Mouse (Mus musculus) neural tube, embryonic 12.5 days (tissue): Measurements from ENCODE around the gene Nudt17. TPM values are rescaled to one million over a fixed set of nuclear protein-coding genes. Genes with fewer than 3 reads are reported as not detected.

Experiments
- ATAC-seq: fragments of 200-750 bp; cut with Nextera tagmentation; 2 replicates; pipeline ENCODE4 v1.8.0; 2017; ENCODE audit warnings: low read depth, mild to moderate bottlenecking, moderate TSS enrichment, moderate library complexity; ENCODE audit not compliant: low FRiP score
- H3K27ac ChIP-seq: fragments of 300-500 bp; sonication (generic); 2 replicates; pipeline ENCODE4 v1.5.1; 2016
- H3K27me3 ChIP-seq: fragments of 300-500 bp; sonication (generic); replicated peaks from 2 replicates; pipeline ENCODE4 v1.6.1; 2016; ENCODE audit warnings: mild to moderate bottlenecking
- H3K36me3 ChIP-seq: fragments of 300-500 bp; sonication (generic); 2 replicates; pipeline ENCODE4 v1.6.1; 2016; ENCODE audit warnings: mild to moderate bottlenecking
- H3K4me1 ChIP-seq: fragments of 300-500 bp; sonication (generic); 2 replicates; pipeline ENCODE4 v1.6.1; 2016
- H3K4me2 ChIP-seq: fragments of 300-500 bp; sonication (generic); replicated peaks from 2 replicates; pipeline ENCODE4 v1.6.1; 2016; ENCODE audit warnings: mild to moderate bottlenecking
- H3K4me3 ChIP-seq: fragments of 300-500 bp; sonication (generic); 2 replicates; pipeline ENCODE4 v1.5.1; 2016
- H3K9ac ChIP-seq: fragments of 300-500 bp; sonication (generic); 2 replicates; pipeline ENCODE4 v1.6.1; 2016; ENCODE audit warnings: mild to moderate bottlenecking
- H3K9me3 ChIP-seq: fragments of 300-500 bp; sonication (generic); 2 replicates; pipeline ENCODE4 v1.6.1; 2016; ENCODE audit warnings: mild to moderate bottlenecking
- WGBS: fragments of 180-500 bp; shearing (Covaris S2); methylation state at CpG from one replicate; pipeline ENCODE4 v1.1.7; 2016; 5-methylcytosine and 5-hydroxymethylcytosine counted together
- polyA plus RNA-seq: library from polyadenylated mRNA; unstranded; fragments of >200 nt; fragmentation: Nextera tagmentation; extraction: Ambion mirVana; gene quantifications from 2 replicates; pipeline ENCODE4 v1.2.1, GENCODE M21; 2016

The Nudt17 gene
- polyA plus RNA-seq, 1 experiment from 2014 or later = 13.5 TPM

GRCm38 (mm10) chr3:96680269-96680956 lies 27.9 kb downstream of the Nudt17 start:
- H3K4me3 ChIP-seq = no peak overlapping the region
- H3K9ac ChIP-seq = no peak overlapping the region
- no peak overlapping the region for H3K27ac ChIP-seq
- H3K4me1 ChIP-seq = peaks cover 8% of the 10 kb centered on the region; the same call in 1 of the 2 replicates
- H3K9me3 ChIP-seq = no peaks in the 10 kb centered on the region
- H3K27me3 ChIP-seq = peaks cover 22% of the 10 kb centered on the region; the same call in 1 of the 2 replicates
- 18% methylated on average over 12 of the region's 12 CpGs for WGBS
- H3K4me2 ChIP-seq = no peak overlapping the region
- no peaks in the 10 kb centered on the region for H3K36me3 ChIP-seq
- no peak for ATAC-seq

- Histone ChIP-seq H3K4me3 (no peak overlapping the region), H3K36me3 (no peaks in the 10 kb centered on the region), H3K4me2 (no peak overlapping the region), H3K9ac (no peak overlapping the region), H3K9me3 (no peaks in the 10 kb centered on the region), H3K4me1 (no peaks in the 10 kb centered on the region), H3K27me3 (peaks cover 14% of the 10 kb centered on the region; the same call in 1 of the 2 replicates), H3K27ac (no peak overlapping the region)
- WGBS = 34% methylated on average over 5 of the region's 5 CpGs
- ATAC-seq = no peak
These were observed 29.1 kb downstream of the Nudt17 start for GRCm38 (mm10) chr3:96679159-96679674.

- WGBS = 60% methylated on average over 7 of the region's 7 CpGs
- H3K27me3 ChIP-seq = peaks cover 14% of the 10 kb centered on the region; the same call in 1 of the 2 replicates
- H3K9ac ChIP-seq = no peak overlapping the region
- H3K36me3 ChIP-seq = no peaks in the 10 kb centered on the region
- no peak overlapping the region for H3K4me2 ChIP-seq
- no peak for ATAC-seq
- no peak overlapping the region for H3K27ac ChIP-seq
- H3K4me3 ChIP-seq = no peak overlapping the region
- no peaks in the 10 kb centered on the region for H3K9me3 ChIP-seq
- no peaks in the 10 kb centered on the region for H3K4me1 ChIP-seq
These were observed 29.9 kb downstream of the Nudt17 start for GRCm38 (mm10) chr3:96678456-96678855.

GRCm38 (mm10) chr3:96675690-96676089 lies 32.7 kb downstream of the Nudt17 start:
- no peak for ATAC-seq
- WGBS = 20% methylated on average over 3 of the region's 3 CpGs
- no peak overlapping the region for H3K27ac ChIP-seq

GRCm38 (mm10) chr3:96675171-96675570 lies 33.2 kb downstream of the Nudt17 start:
- ATAC-seq = no peak
- H3K36me3 ChIP-seq = no peaks in the 10 kb centered on the region
- H3K4me3 ChIP-seq = no peak overlapping the region
- WGBS = 80% methylated on average over 3 of the region's 3 CpGs
- no peak overlapping the region for H3K4me2 ChIP-seq
- H3K9me3 ChIP-seq = no peaks in the 10 kb centered on the region
- no peaks in the 10 kb centered on the region for H3K4me1 ChIP-seq
- H3K27me3 ChIP-seq = peaks cover 14% of the 10 kb centered on the region
- no peak overlapping the region for H3K27ac ChIP-seq
- H3K9ac ChIP-seq = no peak overlapping the region

More at GRCm38 (mm10) chr3:96675690-96676089, 32.7 kb downstream of the Nudt17 start:
- Histone ChIP-seq H3K9me3 (no peaks in the 10 kb centered on the region), H3K4me2 (no peak overlapping the region), H3K4me1 (no peaks in the 10 kb centered on the region), H3K27me3 (peaks cover 19% of the 10 kb centered on the region), H3K4me3 (no peak overlapping the region), H3K9ac (no peak overlapping the region), H3K36me3 (no peaks in the 10 kb centered on the region)

GRCm38 (mm10) chr3:96674442-96674841 lies 33.9 kb downstream of the Nudt17 start:
- no peaks in the 10 kb centered on the region for H3K36me3 ChIP-seq
- peaks cover 4% of the 10 kb centered on the region; the same call in 1 of the 2 replicates for H3K4me1 ChIP-seq
- H3K4me2 ChIP-seq = no peak overlapping the region
- 58% methylated on average over 8 of the region's 8 CpGs for WGBS
- peaks cover 8% of the 10 kb centered on the region for H3K27me3 ChIP-seq
- H3K27ac ChIP-seq = no peak overlapping the region
- no peak for ATAC-seq
- H3K4me3 ChIP-seq = no peak overlapping the region
- H3K9ac ChIP-seq = no peak overlapping the region
- no peaks in the 10 kb centered on the region for H3K9me3 ChIP-seq

GRCm38 (mm10) chr3:96673514-96673913 lies 34.8 kb downstream of the Nudt17 start:
- ATAC-seq = no peak

GRCm38 (mm10) chr3:96671519-96671918 lies 36.8 kb downstream of the Nudt17 start:
- no peaks in the 10 kb centered on the region for H3K36me3 ChIP-seq
- no peak overlapping the region for H3K9ac ChIP-seq
- H3K4me3 ChIP-seq = no peak overlapping the region
- H3K27me3 ChIP-seq = peaks cover 8% of the 10 kb centered on the region
- 93% methylated on average over 5 of the region's 5 CpGs for WGBS
- H3K4me2 ChIP-seq = no peak overlapping the region
- H3K27ac ChIP-seq = no peak overlapping the region
- ATAC-seq = no peak
- H3K9me3 ChIP-seq = no peaks in the 10 kb centered on the region
- H3K4me1 ChIP-seq = peaks cover 4% of the 10 kb centered on the region; the same call in 1 of the 2 replicates

More at GRCm38 (mm10) chr3:96673514-96673913, 34.8 kb downstream of the Nudt17 start:
- H3K4me2 ChIP-seq = no peak overlapping the region
- no peak overlapping the region for H3K9ac ChIP-seq
- H3K9me3 ChIP-seq = no peaks in the 10 kb centered on the region
- no peak overlapping the region for H3K4me3 ChIP-seq
- no peaks in the 10 kb centered on the region for H3K36me3 ChIP-seq
- H3K27ac ChIP-seq = no peak overlapping the region
- H3K27me3 ChIP-seq = peaks cover 8% of the 10 kb centered on the region
- WGBS = 78% methylated on average over 4 of the region's 4 CpGs
- H3K4me1 ChIP-seq = peaks cover 4% of the 10 kb centered on the region; the same call in 1 of the 2 replicates

- 5% methylated on average over 35 of the region's 35 CpGs for WGBS
- H3K4me1 ChIP-seq = peaks cover 4% of the 10 kb centered on the region; the same call in 1 of the 2 replicates
- no peak within 1 kb of the TSS for H3K27ac ChIP-seq
- peak within 1 kb of the TSS; percentile 29; the same call in 1 of the 2 replicates for H3K9ac ChIP-seq
- peak within 1 kb of the TSS; percentile 32 for H3K4me3 ChIP-seq
- H3K27me3 ChIP-seq = peaks cover 8% of the 10 kb centered on the region
- peak within 1 kb of the TSS; percentile 65 for H3K4me2 ChIP-seq
- ATAC-seq = peak; percentile 86
- no peaks in the 10 kb centered on the region for H3K9me3 ChIP-seq
- H3K36me3 ChIP-seq = no peaks in the 10 kb centered on the region
These were observed 38.5 kb downstream of the Nudt17 start, which contains the start of gene Ankrd35 for GRCm38 (mm10) chr3:96669727-96670468. TSS of gene Ankrd35 (plus strand) at chr3:96670131.

GRCm38 (mm10) chr3:96668424-96669067 lies 39.8 kb downstream of the Nudt17 start:
- WGBS = 94% methylated on average over 5 of the region's 5 CpGs
- ATAC-seq = no peak

GRCm38 (mm10) chr3:96667316-96667715 lies 41.0 kb downstream of the Nudt17 start:
- peaks cover 12% of the 10 kb centered on the region; the same call in 1 of the 2 replicates for H3K4me1 ChIP-seq
- ATAC-seq = no peak
- no peaks in the 10 kb centered on the region for H3K36me3 ChIP-seq
- H3K27me3 ChIP-seq = peaks cover 8% of the 10 kb centered on the region
- H3K9me3 ChIP-seq = no peaks in the 10 kb centered on the region
- no peak overlapping the region for H3K4me2 ChIP-seq
- 43% methylated on average over 1 of the region's 1 CpGs for WGBS
- H3K27ac ChIP-seq = no peak overlapping the region
- no peak overlapping the region for H3K4me3 ChIP-seq
- H3K9ac ChIP-seq = no peak overlapping the region

More at GRCm38 (mm10) chr3:96668424-96669067, 39.8 kb downstream of the Nudt17 start:
- H3K9me3 ChIP-seq = no peaks in the 10 kb centered on the region
- H3K36me3 ChIP-seq = no peaks in the 10 kb centered on the region
- H3K4me1 ChIP-seq = peaks cover 4% of the 10 kb centered on the region; the same call in 1 of the 2 replicates
- H3K9ac ChIP-seq = no peak overlapping the region
- no peak overlapping the region for H3K4me3 ChIP-seq
- H3K4me2 ChIP-seq = no peak overlapping the region
- peaks cover 8% of the 10 kb centered on the region for H3K27me3 ChIP-seq
- no peak overlapping the region for H3K27ac ChIP-seq
